Mouse (Mus musculus) embryonic facial prominence, embryonic 14.5 days (tissue): ENCODE results near the gene Zdhhc20. TPM values are rescaled to one million over a fixed set of nuclear protein-coding genes. Genes with fewer than 3 reads are reported as not detected.

Source experiments
- ATAC-seq: fragments of 200-750 bp; cut with Nextera tagmentation; 2 replicates; pipeline ENCODE4 v1.8.0; 2017; ENCODE audit warnings: low read depth, moderate number of reproducible peaks, moderate TSS enrichment
- DNase-seq: peaks from one replicate; pipeline ENCODE4 v3.0.0-alpha.2; 2015; ENCODE audit warnings: low spot score
- H3K27ac ChIP-seq: fragments of 300-500 bp; sonication (generic); replicated peaks from 2 replicates; pipeline ENCODE4 v1.5.1; 2014; ENCODE audit warnings: low read depth, mild to moderate bottlenecking, low read length, moderate library complexity
- H3K27me3 ChIP-seq: fragments of 300-500 bp; sonication (generic); replicated peaks from 2 replicates; pipeline ENCODE4 v1.6.1; 2014; ENCODE audit warnings: low read length; ENCODE audit not compliant: control insufficient read depth, insufficient read depth
- H3K36me3 ChIP-seq: fragments of 300-500 bp; sonication (generic); 2 replicates; pipeline ENCODE4 v1.6.1; 2014; ENCODE audit warnings: low read length, mixed read lengths; ENCODE audit not compliant: control insufficient read depth, insufficient read depth
- H3K4me1 ChIP-seq: fragments of 300-500 bp; sonication (generic); 2 replicates; pipeline ENCODE4 v1.6.1; 2014; ENCODE audit warnings: antibody characterized with exemption, low read length; ENCODE audit not compliant: control insufficient read depth, insufficient read depth
- H3K4me2 ChIP-seq: fragments of 300-500 bp; sonication (generic); 2 replicates; pipeline ENCODE4 v1.6.1; 2014; ENCODE audit warnings: low read depth, mild to moderate bottlenecking, low read length, moderate library complexity, mixed read lengths
- H3K4me3 ChIP-seq: fragments of 300-500 bp; sonication (generic); 2 replicates; pipeline ENCODE4 v1.5.1; 2014; ENCODE audit warnings: low read depth, mild to moderate bottlenecking, low read length
- H3K9ac ChIP-seq: fragments of 300-500 bp; sonication (generic); 2 replicates; pipeline ENCODE4 v1.6.1; 2014; ENCODE audit warnings: low read depth, mild to moderate bottlenecking, low read length, moderate library complexity, mixed read lengths
- H3K9me3 ChIP-seq: fragments of 300-500 bp; sonication (generic); 2 replicates; pipeline ENCODE4 v1.6.1; 2016; ENCODE audit warnings: low read length; ENCODE audit not compliant: control insufficient read depth
- WGBS: fragments of 180-500 bp; shearing (Covaris S2); extraction: QIAGEN DNeasy Blood & Tissue Kit; methylation state at CpG from one replicate; pipeline ENCODE4 v1.1.7; 2014; 5-methylcytosine and 5-hydroxymethylcytosine counted together
- microRNA-seq: library from miRNA; unstranded; fragments of <30 nt; microRNA quantifications from one replicate; pipeline ENCODE4, GENCODE M21; 2016; ENCODE audit warnings: borderline number of aligned reads
- polyA plus RNA-seq: library from polyadenylated mRNA; unstranded; fragments of >200 nt; fragmentation: Nextera tagmentation; extraction: Ambion mirVana; gene quantifications from 2 replicates; pipeline ENCODE4 v1.2.1, GENCODE M21; 2014

The Zdhhc20 gene
- polyA plus RNA-seq, 1 experiment from 2014 or later, result 49.6 TPM

- Histone ChIP-seq H3K27me3 (no peaks in the 10 kb centered on the region), H3K9me3 (no peaks in the 10 kb centered on the region), H3K4me3 (peak overlapping the region; percentile 85), H3K36me3 (peaks cover 13% of the 10 kb centered on the region), H3K4me1 (peaks cover 12% of the 10 kb centered on the region), H3K27ac (peak overlapping the region; percentile 30; the same call in 1 of the 2 replicates), H3K4me2 (peak overlapping the region; percentile 61), H3K9ac (peak overlapping the region; percentile 87)
- 14% methylated on average over 7 of the region's 7 CpGs for WGBS
- DNase-seq (no peak), ATAC-seq (peak; percentile 10)
These were observed 92.5 kb downstream of the Zdhhc20 start for GRCm38 (mm10) chr14:57797551-57797950.

DNA sequence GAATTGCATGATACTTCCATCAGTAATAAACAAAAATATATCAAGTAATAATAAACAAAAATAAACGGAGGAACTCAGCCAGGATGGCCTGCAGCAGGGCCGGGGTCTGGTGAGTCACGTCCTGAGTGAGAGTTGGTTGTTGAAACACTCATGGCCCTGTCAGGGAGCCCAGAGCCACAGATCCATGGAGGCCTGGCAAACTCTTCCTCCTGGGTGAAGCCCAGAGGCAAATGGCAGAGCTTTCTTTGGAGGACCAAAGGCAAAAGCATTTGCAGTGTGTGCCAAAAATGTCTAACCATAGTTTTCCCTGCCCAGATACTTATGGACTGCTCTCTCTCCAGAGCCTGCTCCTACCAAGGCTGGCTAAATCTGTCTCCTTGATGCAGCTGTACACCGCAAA lies 98.9 kb downstream of the Zdhhc20 start:
- Histone ChIP-seq H3K4me2 (no peak overlapping the region), H3K27ac (no peak overlapping the region), H3K9me3 (no peaks in the 10 kb centered on the region), H3K4me3 (no peak overlapping the region), H3K27me3 (no peaks in the 10 kb centered on the region), H3K9ac (no peak overlapping the region), H3K36me3 (no peaks in the 10 kb centered on the region), H3K4me1 (no peaks in the 10 kb centered on the region)
- 82% methylated on average over 4 of the region's 4 CpGs for WGBS
- DNase-seq (no peak), ATAC-seq (0 out of 2 replicates have a peak, but pooled peaks have one; percentile 26)

GRCm38 (mm10) chr14:57789759-57790158 lies 100.3 kb downstream of the Zdhhc20 start:
- Histone ChIP-seq H3K36me3 (no peaks in the 10 kb centered on the region), H3K4me3 (no peak overlapping the region), H3K27ac (no peak overlapping the region), H3K4me1 (no peaks in the 10 kb centered on the region), H3K9me3 (no peaks in the 10 kb centered on the region), H3K9ac (no peak overlapping the region), H3K27me3 (no peaks in the 10 kb centered on the region), H3K4me2 (no peak overlapping the region)
- WGBS, result 87% methylated on average over 9 of the region's 9 CpGs
- no peak for DNase-seq
- no peak for ATAC-seq

GRCm38 (mm10) chr14:57789311-57789710 lies 100.8 kb downstream of the Zdhhc20 start:
- Histone ChIP-seq H3K9me3 (no peaks in the 10 kb centered on the region), H3K4me2 (no peak overlapping the region), H3K4me3 (no peak overlapping the region), H3K9ac (no peak overlapping the region), H3K36me3 (no peaks in the 10 kb centered on the region), H3K4me1 (no peaks in the 10 kb centered on the region), H3K27ac (no peak overlapping the region), H3K27me3 (no peaks in the 10 kb centered on the region)
- ATAC-seq, result no peak
- DNase-seq, result no peak
- 89% methylated on average over 2 of the region's 2 CpGs for WGBS

DNA sequence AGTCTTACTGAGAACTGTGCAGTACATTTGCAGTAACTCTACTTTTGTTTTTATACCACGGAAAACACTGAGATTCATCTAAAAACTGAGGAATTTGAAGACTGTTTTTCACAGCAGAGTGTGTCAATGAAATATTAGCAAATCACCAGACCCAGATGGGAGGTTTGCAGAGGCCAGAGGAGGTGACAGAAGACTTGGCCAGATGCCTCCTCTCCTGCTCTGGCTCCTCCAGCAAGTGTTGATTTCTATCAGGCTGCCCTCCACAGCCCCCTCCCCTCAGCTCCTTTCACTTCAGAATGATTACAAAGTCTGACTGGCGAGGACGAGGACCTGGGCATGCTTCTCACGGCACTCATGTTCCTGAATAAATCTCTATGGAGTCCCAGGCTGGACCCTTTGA lies 102.7 kb downstream of the Zdhhc20 start:
- no peak overlapping the region for H3K4me2 ChIP-seq
- no peaks in the 10 kb centered on the region for H3K9me3 ChIP-seq
- DNase-seq, result no peak
- no peaks in the 10 kb centered on the region for H3K4me1 ChIP-seq
- no peak overlapping the region for H3K4me3 ChIP-seq
- no peak overlapping the region for H3K9ac ChIP-seq
- ATAC-seq, result no peak
- H3K36me3 ChIP-seq, result no peaks in the 10 kb centered on the region
- 67% methylated on average over 4 of the region's 4 CpGs for WGBS
- H3K27me3 ChIP-seq, result no peaks in the 10 kb centered on the region
- no peak overlapping the region for H3K27ac ChIP-seq

Small RNA genes lying within 50 kb of the gene (microRNA-seq; reads per million reads assigned to microRNA genes)
- not detected for gene Mir3077

Other genes starting within 250 kb of the Zdhhc20 start
- 23.0 and 26.5 TPM in 2 replicates for gene Xpo4, start 224.8 kb downstream of the Zdhhc20 start, polyA plus RNA-seq
- not detected in 2 replicates for gene Gm49361, start 144.2 kb downstream of the Zdhhc20 start, polyA plus RNA-seq
- 22.7 and 23.9 TPM in 2 replicates for gene Lats2, start 131.9 kb downstream of the Zdhhc20 start, polyA plus RNA-seq
- 19.6 and 48.6 TPM in 2 replicates for gene Sap18, start 92.1 kb downstream of the Zdhhc20 start, polyA plus RNA-seq
- gene Ska3, start 64.1 kb downstream of the Zdhhc20 start, polyA plus RNA-seq, result 15.3 and 17.2 TPM in 2 replicates
- 151 and 161 TPM in 2 replicates for gene Mrpl57, start 64.0 kb downstream of the Zdhhc20 start, polyA plus RNA-seq
- 63.1 and 67.7 TPM in 2 replicates for gene Micu2, start 109.0 kb upstream of the Zdhhc20 start, polyA plus RNA-seq
- gene Fgf9, start 180.3 kb upstream of the Zdhhc20 start, polyA plus RNA-seq, result 7.8 and 10.6 TPM in 2 replicates